In the genomic region with DNA sequence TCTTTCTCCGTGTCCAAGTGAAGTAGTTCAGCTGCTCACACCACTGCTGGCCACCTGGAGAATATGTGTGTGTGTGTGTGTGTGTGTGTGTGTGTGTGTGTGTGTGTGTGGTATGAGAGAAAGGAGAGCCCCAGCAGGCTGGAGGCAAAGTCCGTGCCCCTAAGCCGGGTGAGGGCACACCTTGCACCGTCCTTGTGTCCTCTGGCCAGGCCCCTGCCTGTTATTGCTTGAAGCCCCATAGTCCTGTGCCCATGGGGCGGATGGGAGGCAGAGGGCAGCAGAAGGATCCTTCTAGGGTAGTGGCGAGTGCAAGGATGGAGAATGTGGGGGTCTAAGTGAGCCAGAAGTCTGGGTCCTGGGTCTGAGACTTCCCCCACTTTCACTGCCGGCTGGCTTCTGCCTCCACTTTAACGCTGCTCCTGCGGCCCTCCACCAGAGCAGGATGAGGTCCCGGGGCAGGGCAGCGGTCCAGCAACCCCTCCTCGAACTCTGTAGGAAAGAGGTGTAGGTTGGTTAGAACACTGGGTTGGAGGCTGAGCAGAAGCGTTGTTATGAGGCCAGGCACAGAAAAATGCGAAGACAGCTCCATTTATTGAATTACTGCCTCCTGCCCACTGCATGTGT, we compare ENCODE assay signal across 8 mouse cellular contexts. TPM values are rescaled to one million over a fixed set of nuclear protein-coding genes. Genes with fewer than 3 reads are reported as not detected.
DNase-seq lines count a peak whose midpoint lies in the region; ATAC-seq lines count a peak whose summit lies in the region.

No protein-coding gene starts in this region.

- peak overlapping the region; percentile 39 for H3K4me3 ChIP-seq in heart, embryonic 12.5 days
- peak overlapping the region; percentile 15; the same call in 1 of the 2 replicates for H3K4me3 ChIP-seq in embryonic facial prominence, embryonic 12.5 days
- H3K4me3 ChIP-seq in hindbrain, embryonic 15.5 days, result peak overlapping the region; percentile 14; the same call in 1 of the 2 replicates
- peak overlapping the region; percentile 27 for H3K4me3 ChIP-seq in liver, embryonic 13.5 days (replicated peaks)
- peak overlapping the region; percentile 33 for H3K4me3 ChIP-seq in stomach, embryonic 16.5 days (replicated peaks; ENCODE audit: low read length)

- peaks cover 59% of the 10 kb centered on the region for H3K4me1 ChIP-seq in heart, embryonic 12.5 days (replicated peaks)
- peaks cover 56% of the 10 kb centered on the region for H3K4me1 ChIP-seq in embryonic facial prominence, embryonic 12.5 days
- H3K4me1 ChIP-seq in hindbrain, embryonic 15.5 days (replicated peaks), result peaks cover 30% of the 10 kb centered on the region
- peaks cover 62% of the 10 kb centered on the region for H3K4me1 ChIP-seq in liver, embryonic 13.5 days (replicated peaks)
- peaks cover 52% of the 10 kb centered on the region for H3K4me1 ChIP-seq in stomach, embryonic 16.5 days (ENCODE audit: control insufficient read depth, insufficient read depth, low read length)

- H3K36me3 ChIP-seq in heart, embryonic 12.5 days, result peaks cover 64% of the 10 kb centered on the region
- H3K36me3 ChIP-seq in embryonic facial prominence, embryonic 12.5 days, result peaks cover 34% of the 10 kb centered on the region
- no peaks in the 10 kb centered on the region for H3K36me3 ChIP-seq in hindbrain, embryonic 15.5 days
- peaks cover 29% of the 10 kb centered on the region for H3K36me3 ChIP-seq in liver, embryonic 13.5 days
- H3K36me3 ChIP-seq in stomach, embryonic 16.5 days (ENCODE audit: control insufficient read depth, insufficient read depth, low read length), result no peaks in the 10 kb centered on the region

- ATAC-seq in heart, embryonic 12.5 days (ENCODE audit: insufficient number of reproducible peaks, low FRiP score), result no peak
- ATAC-seq in embryonic facial prominence, embryonic 12.5 days (ENCODE audit: insufficient number of reproducible peaks, insufficient read depth, low FRiP score, low TSS enrichment), result no peak
- no peak for ATAC-seq in hindbrain, embryonic 15.5 days (ENCODE audit: low FRiP score, low read depth)
- ATAC-seq in liver, embryonic 13.5 days (ENCODE audit: low read depth), result no peak
- ATAC-seq in stomach, embryonic 16.5 days (ENCODE audit: insufficient read depth, low FRiP score), result no peak

- H3K4me2 ChIP-seq in heart, embryonic 12.5 days, result peak overlapping the region; percentile 72
- H3K4me2 ChIP-seq in embryonic facial prominence, embryonic 12.5 days (replicated peaks), result peak overlapping the region; percentile 42
- peak overlapping the region; percentile 41 for H3K4me2 ChIP-seq in hindbrain, embryonic 15.5 days
- H3K4me2 ChIP-seq in liver, embryonic 13.5 days, result peak overlapping the region; percentile 60
- H3K4me2 ChIP-seq in stomach, embryonic 16.5 days (ENCODE audit: low read depth, low read length), result peak overlapping the region; percentile 64

- peak overlapping the region; percentile 86 for H3K27ac ChIP-seq in heart, embryonic 12.5 days (ENCODE audit: poor library complexity, severe bottlenecking)
- peak overlapping the region; percentile 85 for H3K27ac ChIP-seq in embryonic facial prominence, embryonic 12.5 days
- no peak overlapping the region for H3K27ac ChIP-seq in hindbrain, embryonic 15.5 days (replicated peaks)
- H3K27ac ChIP-seq in liver, embryonic 13.5 days, result peak overlapping the region; percentile 58
- peak overlapping the region; percentile 88 for H3K27ac ChIP-seq in stomach, embryonic 16.5 days (ENCODE audit: low read length)

- H3K9ac ChIP-seq in heart, embryonic 12.5 days, result peak overlapping the region; percentile 59
- peak overlapping the region; percentile 37 for H3K9ac ChIP-seq in embryonic facial prominence, embryonic 12.5 days
- no peak overlapping the region for H3K9ac ChIP-seq in hindbrain, embryonic 15.5 days
- H3K9ac ChIP-seq in liver, embryonic 13.5 days, result peak overlapping the region; percentile 36; the same call in 1 of the 2 replicates
- H3K9ac ChIP-seq in stomach, embryonic 16.5 days (ENCODE audit: low read length), result peak overlapping the region; percentile 71

- peaks cover 11% of the 10 kb centered on the region for H3K27me3 ChIP-seq in heart, embryonic 12.5 days (replicated peaks)
- H3K27me3 ChIP-seq in embryonic facial prominence, embryonic 12.5 days, result no peaks in the 10 kb centered on the region
- H3K27me3 ChIP-seq in hindbrain, embryonic 15.5 days, result peaks cover 54% of the 10 kb centered on the region
- peaks cover 55% of the 10 kb centered on the region for H3K27me3 ChIP-seq in liver, embryonic 13.5 days
- no peaks in the 10 kb centered on the region for H3K27me3 ChIP-seq in stomach, embryonic 16.5 days (ENCODE audit: control insufficient read depth, insufficient read depth, low read length)

- DNase-seq in heart, adult 18-20 months, result no peak
- DNase-seq in liver, embryonic 13.5 days, result no peak
- DNase-seq in adipocyte (ENCODE audit: low spot score), result no peak
- no peak for DNase-seq in layer of hippocampus, adult 9-10 months (ENCODE audit: low spot score)

- H3K9me3 ChIP-seq in heart, embryonic 12.5 days (replicated peaks), result no peaks in the 10 kb centered on the region
- no peaks in the 10 kb centered on the region for H3K9me3 ChIP-seq in embryonic facial prominence, embryonic 12.5 days
- no peaks in the 10 kb centered on the region for H3K9me3 ChIP-seq in hindbrain, embryonic 15.5 days
- H3K9me3 ChIP-seq in liver, embryonic 13.5 days (replicated peaks), result no peaks in the 10 kb centered on the region
- no peaks in the 10 kb centered on the region for H3K9me3 ChIP-seq in stomach, embryonic 16.5 days (replicated peaks; ENCODE audit: control insufficient read depth, low read length)

- WGBS in heart, embryonic 12.5 days, result 20% methylated on average over 14 of the region's 14 CpGs
- WGBS in embryonic facial prominence, embryonic 12.5 days, result 23% methylated on average over 14 of the region's 14 CpGs
- 21% methylated on average over 14 of the region's 14 CpGs for WGBS in hindbrain, embryonic 15.5 days
- 31% methylated on average over 14 of the region's 14 CpGs for WGBS in liver, embryonic 13.5 days (ENCODE audit: insufficient replicate concordance)
- WGBS in stomach, embryonic 16.5 days, result 19% methylated on average over 14 of the region's 14 CpGs

RNA-seq across cellular contexts. Expression of gene Nemp1, which starts 5.3 kb away (rescaled TPM):
- 8.9 and 9.2 TPM in 2 replicates for polyA plus RNA-seq in heart, embryonic 12.5 days (2016; fragmentation: Nextera tagmentation; extraction: Ambion mirVana)
- total RNA-seq in heart, adult 18-20 months (2021), result 1 to 10 TPM; 3.6 to 3.8 TPM
- polyA plus RNA-seq in embryonic facial prominence, embryonic 12.5 days (2016; fragmentation: Nextera tagmentation; extraction: Ambion mirVana), result 9.0 and 11.9 TPM in 2 replicates
- polyA plus RNA-seq in hindbrain, embryonic 15.5 days (2015; fragmentation: Nextera tagmentation; extraction: Ambion mirVana), result 3.1 and 3.4 TPM in 2 replicates
- 5.0 and 6.3 TPM in 2 replicates for polyA plus RNA-seq in liver, embryonic 13.5 days (2015; fragmentation: Nextera tagmentation; extraction: Ambion mirVana)
- 8.8 and 10.0 TPM in 2 replicates for polyA plus RNA-seq in stomach, embryonic 16.5 days (2015; fragmentation: Nextera tagmentation; extraction: Ambion mirVana)

RNA-seq across cellular contexts. Expression of gene Nab2, which starts 7.0 kb away (rescaled TPM):
- 13.4 and 13.7 TPM in 2 replicates for polyA plus RNA-seq in heart, embryonic 12.5 days (2016; fragmentation: Nextera tagmentation; extraction: Ambion mirVana)
- 1 to 10 TPM; 4.8 to 5.3 TPM for total RNA-seq in heart, adult 18-20 months (2021)
- 18.8 and 19.5 TPM in 2 replicates for polyA plus RNA-seq in embryonic facial prominence, embryonic 12.5 days (2016; fragmentation: Nextera tagmentation; extraction: Ambion mirVana)
- polyA plus RNA-seq in hindbrain, embryonic 15.5 days (2015; fragmentation: Nextera tagmentation; extraction: Ambion mirVana), result 2.5 and 2.7 TPM in 2 replicates
- polyA plus RNA-seq in liver, embryonic 13.5 days (2015; fragmentation: Nextera tagmentation; extraction: Ambion mirVana), result 1.5 and 2.1 TPM in 2 replicates
- 9.9 and 10.1 TPM in 2 replicates for polyA plus RNA-seq in stomach, embryonic 16.5 days (2015; fragmentation: Nextera tagmentation; extraction: Ambion mirVana)

RNA-seq across cellular contexts. Expression of gene Stat6, which starts 18.6 kb away (rescaled TPM):
- 27.8 and 28.2 TPM in 2 replicates for polyA plus RNA-seq in heart, embryonic 12.5 days (2016; fragmentation: Nextera tagmentation; extraction: Ambion mirVana)
- 10 to 100 TPM; 45.2 to 45.7 TPM for total RNA-seq in heart, adult 18-20 months (2021)
- 13.0 and 13.3 TPM in 2 replicates for polyA plus RNA-seq in embryonic facial prominence, embryonic 12.5 days (2016; fragmentation: Nextera tagmentation; extraction: Ambion mirVana)
- polyA plus RNA-seq in hindbrain, embryonic 15.5 days (2015; fragmentation: Nextera tagmentation; extraction: Ambion mirVana), result 6.2 and 6.3 TPM in 2 replicates
- polyA plus RNA-seq in liver, embryonic 13.5 days (2015; fragmentation: Nextera tagmentation; extraction: Ambion mirVana), result 12.3 and 15.5 TPM in 2 replicates
- polyA plus RNA-seq in stomach, embryonic 16.5 days (2015; fragmentation: Nextera tagmentation; extraction: Ambion mirVana), result 49.7 and 60.3 TPM in 2 replicates

RNA-seq across cellular contexts. Expression of gene Lrp1, which starts 40.5 kb away (rescaled TPM):
- polyA plus RNA-seq in heart, embryonic 12.5 days (2016; fragmentation: Nextera tagmentation; extraction: Ambion mirVana), result 43.3 and 46.1 TPM in 2 replicates
- total RNA-seq in heart, adult 18-20 months (2021), result 10 to 100 TPM; 65.2 to 69.7 TPM
- 115 TPM in 2 replicates for polyA plus RNA-seq in embryonic facial prominence, embryonic 12.5 days (2016; fragmentation: Nextera tagmentation; extraction: Ambion mirVana)
- 102 and 114 TPM in 2 replicates for polyA plus RNA-seq in hindbrain, embryonic 15.5 days (2015; fragmentation: Nextera tagmentation; extraction: Ambion mirVana)
- 15.1 and 16.9 TPM in 2 replicates for polyA plus RNA-seq in liver, embryonic 13.5 days (2015; fragmentation: Nextera tagmentation; extraction: Ambion mirVana)
- 95.6 and 102 TPM in 2 replicates for polyA plus RNA-seq in stomach, embryonic 16.5 days (2015; fragmentation: Nextera tagmentation; extraction: Ambion mirVana)

RNA-seq across cellular contexts. Expression of gene Myo1a, which starts 43.6 kb away (rescaled TPM):
- 0.22 and 0.32 TPM in 2 replicates for polyA plus RNA-seq in heart, embryonic 12.5 days (2016; fragmentation: Nextera tagmentation; extraction: Ambion mirVana)
- total RNA-seq in heart, adult 18-20 months (2021), result under 1 TPM in 1 of 2 experiments, not detected in 1; 0.08 TPM
- polyA plus RNA-seq in embryonic facial prominence, embryonic 12.5 days (2016; fragmentation: Nextera tagmentation; extraction: Ambion mirVana), result 0.20 and 0.58 TPM in 2 replicates
- 0.72 and 0.77 TPM in 2 replicates for polyA plus RNA-seq in hindbrain, embryonic 15.5 days (2015; fragmentation: Nextera tagmentation; extraction: Ambion mirVana)
- polyA plus RNA-seq in liver, embryonic 13.5 days (2015; fragmentation: Nextera tagmentation; extraction: Ambion mirVana), result 0.17 TPM in 2 replicates
- 24.5 and 28.6 TPM in 2 replicates for polyA plus RNA-seq in stomach, embryonic 16.5 days (2015; fragmentation: Nextera tagmentation; extraction: Ambion mirVana)
